Mouse (Mus musculus) lung, embryonic 14.5 days (tissue): ENCODE results near the gene Hrh2. TPM values are rescaled to one million over a fixed set of nuclear protein-coding genes. Genes with fewer than 3 reads are reported as not detected.
A peak's percentile ranks its signal among the peaks of the same experiment; 100 is the strongest.

ENCODE experiments used
- ATAC-seq: fragments of 200-750 bp; cut with Nextera tagmentation; 2 replicates; pipeline ENCODE4 v1.8.0; 2017; ENCODE audit warnings: mild to moderate bottlenecking, moderate TSS enrichment, moderate library complexity; ENCODE audit not compliant: insufficient read depth
- DNase-seq: peaks from one replicate; pipeline ENCODE4 v3.0.0-alpha.2; 2015
- H3K27ac ChIP-seq: fragments of 300-500 bp; sonication (generic); 2 replicates; pipeline ENCODE4 v1.5.1; 2014; ENCODE audit warnings: low read depth, mild to moderate bottlenecking, moderate library complexity
- H3K27me3 ChIP-seq: fragments of 300-500 bp; sonication (generic); 2 replicates; pipeline ENCODE4 v1.6.1; 2014; ENCODE audit warnings: low read length, control low read depth; ENCODE audit not compliant: insufficient read depth
- H3K36me3 ChIP-seq: fragments of 300-500 bp; sonication (generic); 2 replicates; pipeline ENCODE4 v1.6.1; 2014; ENCODE audit warnings: control low read depth; ENCODE audit not compliant: insufficient read depth
- H3K4me1 ChIP-seq: fragments of 300-500 bp; sonication (generic); 2 replicates; pipeline ENCODE4 v1.6.1; 2014; ENCODE audit warnings: antibody characterized with exemption, control low read depth; ENCODE audit not compliant: insufficient read depth
- H3K4me2 ChIP-seq: fragments of 300-500 bp; sonication (generic); 2 replicates; pipeline ENCODE4 v1.6.1; 2014; ENCODE audit warnings: mild to moderate bottlenecking
- H3K4me3 ChIP-seq: fragments of 300-500 bp; sonication (generic); 2 replicates; pipeline ENCODE4 v1.5.1; 2014; ENCODE audit warnings: low read depth, low read length
- H3K9ac ChIP-seq: fragments of 300-500 bp; sonication (generic); 2 replicates; pipeline ENCODE4 v1.6.1; 2014
- H3K9me3 ChIP-seq: fragments of 300-500 bp; sonication (generic); 2 replicates; pipeline ENCODE4 v1.6.1; 2016; ENCODE audit warnings: low read depth, low read length, control low read depth
- CTCF ChIP-seq: IDR thresholded peaks from 2 replicates; pipeline ENCODE4 v1.5.1; 2016; ENCODE audit warnings: antibody characterized with exemption, low read depth
- WGBS: fragments of 180-500 bp; shearing (Covaris S2); extraction: QIAGEN DNeasy Blood & Tissue Kit; methylation state at CpG from one replicate; pipeline ENCODE4 v1.1.7; 2014; 5-methylcytosine and 5-hydroxymethylcytosine counted together
- polyA plus RNA-seq: library from polyadenylated mRNA; unstranded; fragments of >200 nt; fragmentation: Nextera tagmentation; extraction: Ambion mirVana; gene quantifications from 2 replicates; pipeline ENCODE4 v1.2.1, GENCODE M21; 2014

The Hrh2 gene
- polyA plus RNA-seq, 1 experiment from 2014 or later, result not detected

DNA sequence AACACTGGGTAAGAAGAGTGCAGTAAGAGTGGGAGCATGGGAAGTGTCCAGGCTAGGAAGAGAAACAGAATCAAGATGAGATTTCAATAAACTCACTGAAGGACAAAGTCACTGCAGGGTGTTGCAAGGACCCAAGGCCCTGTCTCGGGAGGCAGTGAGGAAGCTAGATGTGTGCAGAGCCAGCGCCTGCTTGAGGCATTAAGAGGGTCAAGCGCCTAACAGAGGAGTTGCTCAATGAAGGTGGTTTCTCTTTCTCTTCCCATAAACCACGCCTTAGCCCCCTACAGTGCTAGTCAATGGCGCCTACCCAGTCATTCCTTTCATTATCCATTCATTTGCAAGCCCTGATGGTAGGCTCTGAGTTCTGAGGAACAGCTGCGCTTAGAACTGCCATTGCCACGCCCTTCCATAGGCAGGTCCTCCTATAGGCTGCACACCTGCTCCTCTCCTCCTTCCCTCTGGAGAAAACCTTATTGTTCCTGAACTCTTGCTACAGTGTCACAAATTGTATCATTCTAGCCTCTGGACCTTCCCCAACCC lies 23.9 kb downstream of the Hrh2 start:
- no peak overlapping the region for H3K9ac ChIP-seq
- WGBS, result 46% methylated on average over 7 of the region's 7 CpGs
- no peaks in the 10 kb centered on the region for H3K36me3 ChIP-seq
- H3K4me2 ChIP-seq, result no peak overlapping the region
- H3K27me3 ChIP-seq, result no peaks in the 10 kb centered on the region
- no peak for DNase-seq
- no peak overlapping the region for H3K27ac ChIP-seq
- no peaks in the 10 kb centered on the region for H3K9me3 ChIP-seq
- H3K4me3 ChIP-seq, result no peak overlapping the region
- ATAC-seq, result no peak
- no peak for TF ChIP-seq CTCF
- no peaks in the 10 kb centered on the region for H3K4me1 ChIP-seq

DNA sequence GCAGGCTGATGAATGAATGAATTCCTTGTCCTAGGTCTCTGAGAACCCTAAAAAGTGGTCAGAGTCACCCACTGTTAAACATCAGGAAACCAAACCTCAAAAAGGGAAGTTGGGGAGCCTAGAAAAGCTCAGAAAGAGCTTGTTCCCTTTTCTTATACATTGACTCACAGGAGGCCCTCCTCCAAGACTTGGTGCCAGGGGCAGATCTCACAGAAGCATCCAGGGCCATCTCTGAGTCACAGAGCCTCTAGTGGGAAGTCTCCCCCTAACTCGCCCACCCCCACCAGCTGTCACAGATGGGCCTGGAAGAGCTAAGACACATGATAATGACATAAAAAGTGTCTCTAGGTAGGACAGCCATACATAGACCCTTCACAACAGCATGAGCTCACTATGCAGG lies 26.4 kb downstream of the Hrh2 start:
- H3K4me2 ChIP-seq, result no peak overlapping the region
- H3K9me3 ChIP-seq, result no peaks in the 10 kb centered on the region
- H3K36me3 ChIP-seq, result no peaks in the 10 kb centered on the region
- H3K9ac ChIP-seq, result no peak overlapping the region
- no peak overlapping the region for H3K4me3 ChIP-seq
- no peak for TF ChIP-seq CTCF
- no peak for DNase-seq
- no peaks in the 10 kb centered on the region for H3K27me3 ChIP-seq
- ATAC-seq, result 0 out of 2 replicates have a peak, but pooled peaks have one; percentile 8
- no peak overlapping the region for H3K27ac ChIP-seq
- 71% methylated on average over 1 of the region's 1 CpGs for WGBS
- no peaks in the 10 kb centered on the region for H3K4me1 ChIP-seq

DNA sequence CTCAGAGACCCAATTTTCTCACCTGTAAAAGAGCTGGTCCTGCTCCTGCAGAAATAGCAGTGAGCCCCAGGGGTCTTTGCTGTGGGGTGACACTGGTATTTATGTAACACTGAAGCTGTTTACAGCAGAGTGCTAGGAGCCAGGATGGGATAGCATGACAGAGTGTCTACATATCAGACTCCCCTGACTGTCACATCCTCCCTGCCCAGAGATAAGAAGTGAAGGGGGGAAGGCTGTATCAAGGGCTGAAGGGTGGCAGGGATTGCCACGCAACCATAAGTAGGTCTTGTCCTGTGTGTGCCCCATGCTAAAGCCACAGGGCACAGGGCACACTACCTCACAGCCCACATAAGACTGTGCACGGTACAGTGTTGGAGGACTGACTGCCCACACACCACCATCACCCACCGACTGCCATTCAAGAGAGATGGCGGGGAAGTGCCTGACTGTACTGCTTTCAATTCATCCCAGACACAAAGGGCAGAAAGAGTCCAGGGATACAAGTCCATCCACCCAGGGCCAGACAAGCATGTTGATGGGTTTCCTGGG lies 29.8 kb downstream of the Hrh2 start:
- no peaks in the 10 kb centered on the region for H3K36me3 ChIP-seq
- no peak overlapping the region for H3K4me3 ChIP-seq
- DNase-seq (no peak), ATAC-seq (no peak)
- no peak for TF ChIP-seq CTCF
- no peak overlapping the region for H3K9ac ChIP-seq
- H3K9me3 ChIP-seq, result no peaks in the 10 kb centered on the region
- 69% methylated on average over 4 of the region's 4 CpGs for WGBS
- no peaks in the 10 kb centered on the region for H3K27me3 ChIP-seq
- no peak overlapping the region for H3K4me2 ChIP-seq
- no peaks in the 10 kb centered on the region for H3K4me1 ChIP-seq
- H3K27ac ChIP-seq, result no peak overlapping the region

DNA sequence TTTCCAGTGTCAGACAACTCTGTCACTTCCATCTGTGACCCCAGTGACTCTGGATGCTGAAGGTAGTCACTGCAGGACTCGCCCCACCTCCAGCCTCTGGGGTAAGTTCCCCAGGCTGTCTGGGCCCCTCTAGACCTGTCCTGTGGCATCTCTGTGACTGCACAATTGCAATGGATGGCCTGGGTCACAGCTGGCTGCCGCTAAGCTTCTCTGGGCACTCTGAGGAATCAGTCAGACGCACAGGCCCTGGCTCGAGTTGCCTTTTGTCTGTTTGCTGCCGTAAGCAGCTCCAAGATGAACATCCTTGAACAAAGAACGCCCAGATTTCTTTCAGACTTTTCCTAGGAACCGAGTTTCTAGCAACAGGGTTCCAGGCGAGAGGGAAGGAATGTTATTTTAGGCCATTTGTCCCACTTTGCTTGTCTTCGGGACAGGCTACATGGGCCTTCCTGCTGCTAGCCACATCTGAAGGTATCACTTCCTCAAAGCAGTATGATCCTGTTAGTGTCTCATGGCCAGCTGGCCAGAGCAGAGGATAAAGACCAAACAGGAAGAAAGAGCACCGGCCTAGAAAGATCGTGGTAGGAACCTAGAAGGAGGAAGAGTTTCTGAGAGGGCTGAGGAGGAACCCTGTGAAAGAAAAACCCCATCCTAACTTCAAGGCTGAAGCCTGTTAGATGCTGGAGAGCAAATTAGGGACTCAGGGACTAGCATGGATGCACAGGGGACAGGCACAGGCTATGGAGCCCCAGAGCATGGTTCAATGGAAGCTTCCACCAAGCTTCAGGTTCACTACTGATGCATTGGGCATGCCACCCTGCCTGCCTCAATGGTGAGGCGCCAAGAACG lies 31.2 kb downstream of the Hrh2 start:
- no peak overlapping the region for H3K4me2 ChIP-seq
- no peak for TF ChIP-seq CTCF
- no peak overlapping the region for H3K4me3 ChIP-seq
- H3K9me3 ChIP-seq, result no peaks in the 10 kb centered on the region
- no peaks in the 10 kb centered on the region for H3K4me1 ChIP-seq
- no peaks in the 10 kb centered on the region for H3K36me3 ChIP-seq
- ATAC-seq (no peak), DNase-seq (no peak)
- no peak overlapping the region for H3K27ac ChIP-seq
- H3K27me3 ChIP-seq, result no peaks in the 10 kb centered on the region
- H3K9ac ChIP-seq, result no peak overlapping the region
- WGBS, result 52% methylated on average over 13 of the region's 13 CpGs

DNA sequence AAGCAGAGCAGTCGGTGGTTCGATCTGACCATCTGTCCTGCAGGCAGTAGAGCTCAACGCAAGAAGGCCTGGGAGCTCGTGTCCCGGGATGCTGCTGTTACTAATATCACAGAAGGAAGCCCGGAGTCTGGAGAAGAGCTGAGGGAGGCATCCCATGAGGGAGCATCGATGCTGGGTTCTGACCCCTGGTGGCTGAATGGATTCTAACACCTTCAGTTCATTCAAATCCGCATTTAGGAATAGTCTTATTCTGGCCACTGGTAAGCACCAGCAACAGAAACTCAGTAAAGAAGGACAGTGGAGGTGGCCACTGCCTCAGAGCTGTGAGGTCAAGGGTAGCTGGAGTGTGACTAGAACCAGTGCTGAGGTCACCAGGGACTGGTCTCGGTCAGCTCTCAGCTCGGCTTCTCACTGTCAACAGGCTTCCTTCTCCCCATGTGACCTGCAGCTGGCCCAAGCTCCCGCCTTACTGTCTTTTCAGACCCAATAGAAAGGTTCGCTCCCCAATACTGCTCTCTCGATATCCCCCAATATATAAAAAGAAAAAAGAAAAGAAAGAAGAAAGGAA lies 36.1 kb downstream of the Hrh2 start:
- H3K9ac ChIP-seq, result no peak overlapping the region
- H3K9me3 ChIP-seq, result no peaks in the 10 kb centered on the region
- DNase-seq (peak; percentile 85), ATAC-seq (no peak)
- H3K4me1 ChIP-seq, result no peaks in the 10 kb centered on the region
- WGBS, result 18% methylated on average over 13 of the region's 13 CpGs
- H3K36me3 ChIP-seq, result no peaks in the 10 kb centered on the region
- H3K4me2 ChIP-seq, result no peak overlapping the region
- H3K27ac ChIP-seq, result no peak overlapping the region
- H3K4me3 ChIP-seq, result no peak overlapping the region
- TF ChIP-seq CTCF, result peak; percentile 75
- no peaks in the 10 kb centered on the region for H3K27me3 ChIP-seq

DNA sequence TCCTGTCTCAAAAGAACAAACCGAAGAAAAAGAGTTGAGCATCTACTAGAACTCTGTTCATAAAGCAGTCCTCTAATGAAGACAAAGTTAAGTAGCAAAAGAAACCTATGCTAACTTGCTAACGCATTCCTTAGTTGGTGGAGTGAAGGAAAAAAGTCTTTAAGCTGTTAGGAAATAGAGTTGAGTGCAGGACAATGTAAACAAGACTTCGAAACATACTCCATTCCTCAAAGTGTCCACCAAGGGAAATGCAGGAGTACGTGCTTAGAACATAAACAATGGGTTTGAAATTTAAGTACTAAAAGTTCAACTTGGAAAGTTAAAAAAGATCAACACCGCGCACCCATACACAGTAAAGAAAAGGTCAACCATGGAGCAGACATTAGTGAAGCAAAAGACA lies 38.2 kb downstream of the Hrh2 start:
- H3K9me3 ChIP-seq, result no peaks in the 10 kb centered on the region
- no peak overlapping the region for H3K9ac ChIP-seq
- H3K4me3 ChIP-seq, result no peak overlapping the region
- no peak overlapping the region for H3K27ac ChIP-seq
- DNase-seq (no peak), ATAC-seq (no peak)
- H3K36me3 ChIP-seq, result no peaks in the 10 kb centered on the region
- H3K4me1 ChIP-seq, result no peaks in the 10 kb centered on the region
- 51% methylated on average over 6 of the region's 6 CpGs for WGBS
- no peak overlapping the region for H3K4me2 ChIP-seq
- no peaks in the 10 kb centered on the region for H3K27me3 ChIP-seq
- TF ChIP-seq CTCF, result no peak

DNA sequence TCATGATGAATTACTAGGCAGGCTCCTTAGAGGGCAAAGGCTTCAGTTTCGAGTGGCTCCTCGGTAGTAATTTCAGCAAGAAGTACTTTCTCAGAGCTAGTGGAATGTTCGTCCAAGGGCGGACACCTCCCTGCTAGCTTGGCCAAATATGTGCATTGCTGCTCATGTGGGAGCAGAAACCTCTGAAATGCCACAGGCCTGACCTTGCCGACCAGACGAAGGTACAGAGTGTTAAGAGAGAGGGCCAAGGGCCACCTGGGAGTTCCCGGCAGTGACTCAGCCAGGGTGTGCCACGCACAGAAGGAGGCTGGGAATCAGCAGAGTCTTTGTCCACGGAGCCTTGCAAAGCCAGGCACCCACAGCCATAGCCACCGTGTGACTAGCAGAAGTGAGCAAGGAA lies 39.9 kb downstream of the Hrh2 start:
- TF ChIP-seq CTCF, result no peak
- Histone ChIP-seq H3K9ac (no peak overlapping the region), H3K36me3 (no peaks in the 10 kb centered on the region), H3K27me3 (no peaks in the 10 kb centered on the region), H3K4me1 (no peaks in the 10 kb centered on the region), H3K27ac (no peak overlapping the region; the same call in 1 of the 2 replicates), H3K4me3 (no peak overlapping the region), H3K4me2 (no peak overlapping the region), H3K9me3 (no peaks in the 10 kb centered on the region)
- DNase-seq, result no peak
- 41% methylated on average over 10 of the region's 10 CpGs for WGBS
- no peak for ATAC-seq
